Mouse (Mus musculus) MEL (cell line): ENCODE measurements at regions not wholly inside any gene's neighbourhood (a gene's known extent, or its start where the extent isn't known, plus 50 kb on each side); places are given as distances from the start of the nearest gene placed in this dataset.

Source experiments
- BHLHE40 ChIP-seq: IDR thresholded peaks from 2 replicates; pipeline ENCODE4 v1.6.1; 2012; ENCODE audit warnings: low read depth, mild to moderate bottlenecking, inconsistent platforms, low read length, improper control_type of control experiment, borderline replicate concordance
- CTCF ChIP-seq, 3 experiments: IDR thresholded peaks in 2 of 3; conservative IDR thresholded peaks in 1 of 3; 2 replicates each; pipeline ENCODE4 v1.5.1; 2011 to 2012; ENCODE audit warnings: low read length in 3 of 3, low read depth in 2 of 3, mild to moderate bottlenecking in 2 of 3, improper control_type of control experiment in 1 of 3, inconsistent platforms in 1 of 3, mixed read lengths in 1 of 3, moderate library complexity in 1 of 3; ENCODE audit not compliant: control insufficient read depth in 1 of 3, insufficient read depth in 1 of 3, poor library complexity in 1 of 3, severe bottlenecking in 1 of 3
- GABPA ChIP-seq: IDR thresholded peaks from 2 replicates; pipeline ENCODE4 v1.6.1; 2012; ENCODE audit warnings: low read depth, mild to moderate bottlenecking, inconsistent platforms, low read length, improper control_type of control experiment, moderate library complexity
- HCFC1 ChIP-seq: IDR thresholded peaks from 2 replicates; pipeline ENCODE4 v1.6.1; 2012; ENCODE audit warnings: low read depth, mild to moderate bottlenecking, inconsistent platforms, low read length, improper control_type of control experiment, moderate library complexity
- JUND ChIP-seq: IDR thresholded peaks from 2 replicates; pipeline ENCODE4 v1.6.1; 2011; ENCODE audit warnings: low read depth, mild to moderate bottlenecking, improper control_type of control experiment, low read length
- MXI1 ChIP-seq: IDR thresholded peaks from 2 replicates; pipeline ENCODE4 v1.6.1; 2011; ENCODE audit warnings: mild to moderate bottlenecking, low read depth, low read length, improper control_type of control experiment
- POLR2A ChIP-seq, 2 experiments: IDR thresholded peaks; 2 replicates each; pipeline ENCODE4 v1.6.1; 2011 to 2012; ENCODE audit warnings: low read length in 2 of 2, mild to moderate bottlenecking in 2 of 2, control low read depth in 1 of 2, improper control_type of control experiment in 1 of 2, low read depth in 1 of 2, moderate library complexity in 1 of 2; ENCODE audit not compliant: control insufficient read depth in 1 of 2, insufficient read depth in 1 of 2, poor library complexity in 1 of 2
- POLR2AphosphoS2 ChIP-seq: IDR thresholded peaks from 2 replicates; pipeline ENCODE4 v1.6.1; 2011; ENCODE audit warnings: low read length, improper control_type of control experiment
- SIN3A ChIP-seq: IDR thresholded peaks from 2 replicates; pipeline ENCODE4 v1.6.1; 2012; ENCODE audit warnings: low read length, improper control_type of control experiment, inconsistent platforms

- TF ChIP-seq JUND (no peak), SIN3A (no peak), POLR2AphosphoS2 (no peak), BHLHE40 (no peak), CTCF (IDR thresholded peaks at IDR 0.05 in 2 of 3, conservative IDR thresholded peaks at IDR 0.05 in 1 of 3; ENCODE audit: control insufficient read depth in 1 of 3, insufficient read depth in 1 of 3, low read depth in 2 of 3, low read length in 3 of 3, poor library complexity in 1 of 3, severe bottlenecking in 1 of 3) (no peak), HCFC1 (no peak), POLR2A (IDR thresholded peaks at IDR 0.05; ENCODE audit: control insufficient read depth in 1 of 2, insufficient read depth in 1 of 2, low read depth in 1 of 2, low read length in 2 of 2, poor library complexity in 1 of 2) (no peak), GABPA (no peak), MXI1 (no peak)
Measured at GRCm38 (mm10) chr1:81577665-81578201, 501.0 kb downstream of the Nyap2 start.
